Mouse (Mus musculus): ENCODE results near the gene Nrp1. TPM values are rescaled to one million over a fixed set of nuclear protein-coding genes. Genes with fewer than 3 reads are reported as not detected.
A peak's percentile ranks its signal among the peaks of the same experiment; 100 is the strongest.

Nrp1 gene
- polyA plus RNA-seq, 1 experiment from 2014 or later = 82.2 TPM

GRCm38 (mm10) chr8:128517546-128518102 is 159.2 kb downstream of the Nrp1 start:
- Histone ChIP-seq H3K9ac (no peak overlapping the region), H3K9me3 (ENCODE audit: control insufficient read depth, low read length) (no peaks in the 10 kb centered on the region), H3K27ac (no peak overlapping the region), H3K27me3 (ENCODE audit: control insufficient read depth, insufficient read depth, low read length) (no peaks in the 10 kb centered on the region), H3K4me1 (replicated peaks; ENCODE audit: control insufficient read depth, insufficient read depth, low read length) (no peaks in the 10 kb centered on the region), H3K4me3 (replicated peaks; ENCODE audit: low read length) (no peak overlapping the region), H3K4me2 (replicated peaks) (no peak overlapping the region), H3K36me3 (replicated peaks; ENCODE audit: control insufficient read depth, insufficient read depth) (no peaks in the 10 kb centered on the region)
- WGBS = 66% methylated on average over 4 of the region's 4 CpGs
- DNase-seq (ENCODE audit: low spot score) (no peak), ATAC-seq (ENCODE audit: low FRiP score) (no peak)

GRCm38 (mm10) chr8:128519366-128519765 is 161.0 kb downstream of the Nrp1 start:
- no peaks in the 10 kb centered on the region for H3K27me3 ChIP-seq (ENCODE audit: control insufficient read depth, insufficient read depth, low read length)
- H3K27ac ChIP-seq = no peak overlapping the region
- H3K4me3 ChIP-seq (replicated peaks; ENCODE audit: low read length) = no peak overlapping the region
- no peak overlapping the region for H3K9ac ChIP-seq
- no peak overlapping the region for H3K4me2 ChIP-seq (replicated peaks)
- no peaks in the 10 kb centered on the region for H3K9me3 ChIP-seq (ENCODE audit: control insufficient read depth, low read length)
- no peaks in the 10 kb centered on the region for H3K36me3 ChIP-seq (replicated peaks; ENCODE audit: control insufficient read depth, insufficient read depth)
- no peak for ATAC-seq (ENCODE audit: low FRiP score)
- 87% methylated on average over 1 of the region's 1 CpGs for WGBS
- no peak for DNase-seq (ENCODE audit: low spot score)
- no peaks in the 10 kb centered on the region for H3K4me1 ChIP-seq (replicated peaks; ENCODE audit: control insufficient read depth, insufficient read depth, low read length)

- Histone ChIP-seq H3K36me3 (replicated peaks; ENCODE audit: control insufficient read depth, insufficient read depth) (no peaks in the 10 kb centered on the region), H3K4me2 (replicated peaks) (no peak overlapping the region), H3K4me3 (replicated peaks; ENCODE audit: low read length) (no peak overlapping the region), H3K9ac (no peak overlapping the region), H3K27ac (no peak overlapping the region), H3K4me1 (replicated peaks; ENCODE audit: control insufficient read depth, insufficient read depth, low read length) (peaks cover 6% of the 10 kb centered on the region; the same call in 1 of the 2 replicates), H3K27me3 (ENCODE audit: control insufficient read depth, insufficient read depth, low read length) (no peaks in the 10 kb centered on the region), H3K9me3 (ENCODE audit: control insufficient read depth, low read length) (no peaks in the 10 kb centered on the region)
- ATAC-seq (ENCODE audit: low FRiP score) (no peak), DNase-seq (ENCODE audit: low spot score) (no peak)
- WGBS = 65% methylated on average over 7 of the region's 7 CpGs
These were observed 165.4 kb downstream of the Nrp1 start for GRCm38 (mm10) chr8:128523825-128524224.

- Histone ChIP-seq H3K27me3 (ENCODE audit: control insufficient read depth, insufficient read depth, low read length) (no peaks in the 10 kb centered on the region), H3K4me1 (replicated peaks; ENCODE audit: control insufficient read depth, insufficient read depth, low read length) (peaks cover 13% of the 10 kb centered on the region; the same call in 1 of the 2 replicates), H3K4me3 (replicated peaks; ENCODE audit: low read length) (no peak overlapping the region), H3K9me3 (ENCODE audit: control insufficient read depth, low read length) (no peaks in the 10 kb centered on the region), H3K9ac (no peak overlapping the region), H3K27ac (no peak overlapping the region), H3K36me3 (replicated peaks; ENCODE audit: control insufficient read depth, insufficient read depth) (no peaks in the 10 kb centered on the region), H3K4me2 (replicated peaks) (no peak overlapping the region)
- ATAC-seq (ENCODE audit: low FRiP score) (no peak), DNase-seq (ENCODE audit: low spot score) (no peak)
- WGBS = 89% methylated on average over 1 of the region's 1 CpGs
These were observed 167.5 kb downstream of the Nrp1 start for GRCm38 (mm10) chr8:128525912-128526311.

- Histone ChIP-seq H3K9ac (no peak overlapping the region), H3K9me3 (ENCODE audit: control insufficient read depth, low read length) (no peaks in the 10 kb centered on the region), H3K27me3 (ENCODE audit: control insufficient read depth, insufficient read depth, low read length) (no peaks in the 10 kb centered on the region), H3K4me2 (replicated peaks) (peak overlapping the region; percentile 21; the same call in 1 of the 2 replicates), H3K36me3 (replicated peaks; ENCODE audit: control insufficient read depth, insufficient read depth) (no peaks in the 10 kb centered on the region), H3K27ac (peak overlapping the region; percentile 74), H3K4me3 (replicated peaks; ENCODE audit: low read length) (no peak overlapping the region), H3K4me1 (replicated peaks; ENCODE audit: control insufficient read depth, insufficient read depth, low read length) (peaks cover 13% of the 10 kb centered on the region; the same call in 1 of the 2 replicates)
- WGBS = 8% methylated on average over 8 of the region's 8 CpGs
- peak; percentile 92 for ATAC-seq (ENCODE audit: low FRiP score)
- peak; percentile 65 for DNase-seq (ENCODE audit: low spot score)
These were observed 170.4 kb downstream of the Nrp1 start for GRCm38 (mm10) chr8:128528591-128529383.

- Histone ChIP-seq H3K36me3 (replicated peaks; ENCODE audit: control insufficient read depth, insufficient read depth) (no peaks in the 10 kb centered on the region), H3K4me3 (replicated peaks; ENCODE audit: low read length) (no peak overlapping the region), H3K9me3 (ENCODE audit: control insufficient read depth, low read length) (no peaks in the 10 kb centered on the region), H3K27ac (no peak overlapping the region), H3K9ac (no peak overlapping the region), H3K27me3 (ENCODE audit: control insufficient read depth, insufficient read depth, low read length) (no peaks in the 10 kb centered on the region), H3K4me2 (replicated peaks) (no peak overlapping the region), H3K4me1 (replicated peaks; ENCODE audit: control insufficient read depth, insufficient read depth, low read length) (peaks cover under 1% of the 10 kb centered on the region; the same call in 1 of the 2 replicates)
- no peak for DNase-seq (ENCODE audit: low spot score)
- WGBS = 35% methylated on average over 3 of the region's 3 CpGs
- no peak; the same call in 1 of the 2 replicates for ATAC-seq (ENCODE audit: low FRiP score)
These were observed 176.1 kb downstream of the Nrp1 start for GRCm38 (mm10) chr8:128534442-128534871.

GRCm38 (mm10) chr8:128535685-128536084 is 177.3 kb downstream of the Nrp1 start:
- no peak overlapping the region for H3K9ac ChIP-seq
- H3K27me3 ChIP-seq (ENCODE audit: control insufficient read depth, insufficient read depth, low read length) = no peaks in the 10 kb centered on the region
- DNase-seq (ENCODE audit: low spot score) (no peak), ATAC-seq (ENCODE audit: low FRiP score) (no peak)
- H3K36me3 ChIP-seq (replicated peaks; ENCODE audit: control insufficient read depth, insufficient read depth) = no peaks in the 10 kb centered on the region
- no peaks in the 10 kb centered on the region for H3K9me3 ChIP-seq (ENCODE audit: control insufficient read depth, low read length)
- no peak overlapping the region for H3K4me3 ChIP-seq (replicated peaks; ENCODE audit: low read length)
- H3K4me1 ChIP-seq (replicated peaks; ENCODE audit: control insufficient read depth, insufficient read depth, low read length) = no peaks in the 10 kb centered on the region
- no peak overlapping the region for H3K4me2 ChIP-seq (replicated peaks)
- H3K27ac ChIP-seq = no peak overlapping the region

- H3K4me2 ChIP-seq (replicated peaks) = no peak overlapping the region
- H3K36me3 ChIP-seq (replicated peaks; ENCODE audit: control insufficient read depth, insufficient read depth) = no peaks in the 10 kb centered on the region
- no peak overlapping the region for H3K9ac ChIP-seq
- no peaks in the 10 kb centered on the region for H3K9me3 ChIP-seq (ENCODE audit: control insufficient read depth, low read length)
- H3K4me3 ChIP-seq (replicated peaks; ENCODE audit: low read length) = no peak overlapping the region
- H3K27me3 ChIP-seq (ENCODE audit: control insufficient read depth, insufficient read depth, low read length) = no peaks in the 10 kb centered on the region
- no peak overlapping the region for H3K27ac ChIP-seq
- H3K4me1 ChIP-seq (replicated peaks; ENCODE audit: control insufficient read depth, insufficient read depth, low read length) = no peaks in the 10 kb centered on the region
- ATAC-seq (ENCODE audit: low FRiP score) (no peak), DNase-seq (ENCODE audit: low spot score) (no peak)
- 17% methylated on average over 1 of the region's 1 CpGs for WGBS
These were observed 180.0 kb downstream of the Nrp1 start for GRCm38 (mm10) chr8:128538378-128538777.

GRCm38 (mm10) chr8:128541355-128542090 is 183.1 kb downstream of the Nrp1 start:
- Histone ChIP-seq H3K9ac (no peak overlapping the region), H3K4me1 (replicated peaks; ENCODE audit: control insufficient read depth, insufficient read depth, low read length) (no peaks in the 10 kb centered on the region), H3K27me3 (ENCODE audit: control insufficient read depth, insufficient read depth, low read length) (no peaks in the 10 kb centered on the region), H3K9me3 (ENCODE audit: control insufficient read depth, low read length) (no peaks in the 10 kb centered on the region), H3K4me3 (replicated peaks; ENCODE audit: low read length) (no peak overlapping the region), H3K4me2 (replicated peaks) (no peak overlapping the region), H3K36me3 (replicated peaks; ENCODE audit: control insufficient read depth, insufficient read depth) (no peaks in the 10 kb centered on the region), H3K27ac (no peak overlapping the region)
- DNase-seq (ENCODE audit: low spot score) (no peak), ATAC-seq (ENCODE audit: low FRiP score) (no peak)
- WGBS = 57% methylated on average over 1 of the region's 1 CpGs

Data from hindbrain, embryonic 14.5 days (tissue).